Mouse (Mus musculus) stomach, embryonic 14.5 days (tissue): ENCODE data around the gene Itga6. TPM values are rescaled to one million over a fixed set of nuclear protein-coding genes. Genes with fewer than 3 reads are reported as not detected.
"Not testable (repeated sequence)": the region's sequence is repeated elsewhere in the genome, so short reads cannot be mapped to it uniquely, and the experiment has no call there.

Experiments
- ATAC-seq: fragments of 200-750 bp; cut with Nextera tagmentation; 2 replicates; pipeline ENCODE4 v1.8.0; 2017; ENCODE audit warnings: low read depth, moderate TSS enrichment; ENCODE audit not compliant: insufficient number of reproducible peaks, insufficient read depth, low FRiP score
- H3K27ac ChIP-seq: fragments of 300-500 bp; sonication (generic); 2 replicates; pipeline ENCODE4 v1.5.1; 2014; ENCODE audit warnings: mild to moderate bottlenecking, low read length, moderate library complexity, mixed read lengths
- H3K27me3 ChIP-seq: fragments of 300-500 bp; sonication (generic); 2 replicates; pipeline ENCODE4 v1.6.1; 2014; ENCODE audit warnings: low read length, control low read depth, mixed read lengths; ENCODE audit not compliant: control insufficient read depth, insufficient read depth
- H3K36me3 ChIP-seq: fragments of 300-500 bp; sonication (generic); 2 replicates; pipeline ENCODE4 v1.6.1; 2014; ENCODE audit warnings: mild to moderate bottlenecking, control low read depth, low read length, moderate library complexity, mixed read lengths; ENCODE audit not compliant: control insufficient read depth, insufficient read depth
- H3K4me1 ChIP-seq: fragments of 300-500 bp; sonication (generic); 2 replicates; pipeline ENCODE4 v1.6.1; 2014; ENCODE audit warnings: low read length, control low read depth, mixed read lengths; ENCODE audit not compliant: control insufficient read depth, insufficient read depth
- H3K4me2 ChIP-seq: fragments of 300-500 bp; sonication (generic); replicated peaks from 2 replicates; pipeline ENCODE4 v1.6.1; 2014; ENCODE audit warnings: low read depth, low read length, control low read depth
- H3K4me3 ChIP-seq: fragments of 300-500 bp; sonication (generic); 2 replicates; pipeline ENCODE4 v1.5.1; 2014; ENCODE audit warnings: low read depth, low read length, control low read depth
- H3K9ac ChIP-seq: fragments of 300-500 bp; sonication (generic); replicated peaks from 2 replicates; pipeline ENCODE4 v1.6.1; 2014; ENCODE audit warnings: low read depth, mild to moderate bottlenecking, control low read depth, low read length, moderate library complexity, mixed read lengths
- H3K9me3 ChIP-seq: fragments of 300-500 bp; sonication (generic); 2 replicates; pipeline ENCODE4 v1.6.1; 2016; ENCODE audit warnings: low read depth, low read length, control low read depth; ENCODE audit not compliant: control insufficient read depth
- WGBS: fragments of 180-500 bp; shearing (Covaris S2); extraction: QIAGEN DNeasy Blood & Tissue Kit; methylation state at CpG from one replicate; pipeline ENCODE4 v1.1.7; 2014; 5-methylcytosine and 5-hydroxymethylcytosine counted together
- polyA plus RNA-seq: library from polyadenylated mRNA; unstranded; fragments of >200 nt; fragmentation: Nextera tagmentation; extraction: Ambion mirVana; gene quantifications from 2 replicates; pipeline ENCODE4 v1.2.1, GENCODE M21; 2014

The Itga6 gene
- polyA plus RNA-seq, 1 experiment from 2014 or later = 65.5 TPM

- no peak for ATAC-seq
These were observed 147.4 kb downstream of the Itga6 start for GRCm38 (mm10) chr2:71892741-71893349.

DNA sequence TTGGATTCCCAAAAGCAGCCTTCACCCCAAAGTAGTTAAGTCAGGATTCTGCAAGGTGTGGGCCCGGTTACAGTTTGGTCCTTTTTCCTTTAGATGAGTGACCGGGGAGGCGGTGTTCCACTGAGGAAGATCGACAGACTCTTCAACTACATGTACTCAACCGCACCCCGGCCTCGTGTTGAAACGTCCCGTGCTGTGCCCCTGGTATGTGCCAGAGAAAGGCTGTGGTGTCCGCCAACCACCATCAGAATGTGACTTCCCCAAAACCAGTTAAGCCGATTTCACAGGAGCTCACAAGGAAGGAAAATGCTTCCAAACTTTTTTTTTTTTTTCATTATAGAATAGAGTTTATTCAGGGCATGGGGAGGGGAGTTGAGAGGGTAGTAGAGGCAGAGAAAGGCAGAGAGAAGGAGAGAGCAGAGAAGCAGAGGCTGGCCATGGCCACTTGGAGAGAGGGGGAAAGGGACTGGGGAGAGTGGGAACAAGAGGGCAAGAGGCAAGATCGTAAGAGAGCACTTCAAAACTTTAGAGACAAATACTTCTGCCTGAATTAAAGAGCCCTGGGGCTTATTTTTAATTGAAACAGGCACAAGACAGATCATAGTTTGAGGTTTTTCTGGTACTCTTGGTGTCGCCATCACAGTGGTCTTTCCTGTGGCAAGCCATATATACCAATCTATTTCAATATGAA, 150.3 kb downstream of the Itga6 start:
- H3K4me1 ChIP-seq = no peaks in the 10 kb centered on the region
- no peak for ATAC-seq
- peaks cover 18% of the 10 kb centered on the region for H3K36me3 ChIP-seq
- H3K9ac ChIP-seq = no peak overlapping the region
- 93% methylated on average over 13 of the region's 13 CpGs for WGBS
- H3K27me3 ChIP-seq = no peaks in the 10 kb centered on the region
- no peak overlapping the region for H3K27ac ChIP-seq
- H3K9me3 ChIP-seq = no peaks in the 10 kb centered on the region
- no peak overlapping the region for H3K4me3 ChIP-seq
- H3K4me2 ChIP-seq = no peak overlapping the region

More at GRCm38 (mm10) chr2:71892741-71893349, 147.4 kb downstream of the Itga6 start:
- no peak overlapping the region for H3K4me2 ChIP-seq
- no peaks in the 10 kb centered on the region for H3K27me3 ChIP-seq
- peaks cover 18% of the 10 kb centered on the region for H3K36me3 ChIP-seq
- H3K9ac ChIP-seq = no peak overlapping the region
- H3K27ac ChIP-seq = no peak overlapping the region
- H3K4me3 ChIP-seq = no peak overlapping the region
- WGBS = 91% methylated on average over 7 of the region's 7 CpGs
- no peaks in the 10 kb centered on the region for H3K9me3 ChIP-seq
- no peaks in the 10 kb centered on the region for H3K4me1 ChIP-seq

DNA sequence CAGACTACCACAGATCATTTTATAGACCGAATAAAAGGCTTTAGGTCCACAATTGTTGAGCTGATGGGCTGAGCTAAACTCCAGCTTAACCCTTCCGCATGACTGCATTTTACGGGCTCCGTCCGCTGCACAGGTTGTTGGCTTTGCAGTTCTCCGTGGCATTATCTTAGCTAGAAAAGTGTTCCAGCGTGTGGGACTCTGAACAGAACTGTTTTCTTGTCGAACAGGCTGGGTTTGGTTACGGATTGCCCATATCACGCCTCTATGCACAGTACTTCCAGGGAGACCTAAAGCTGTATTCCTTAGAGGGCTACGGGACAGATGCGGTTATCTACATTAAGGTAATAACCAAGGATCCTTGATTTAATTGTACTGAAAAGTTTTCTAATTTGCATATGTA, 152.0 kb downstream of the Itga6 start:
- no peak overlapping the region for H3K4me3 ChIP-seq
- no peaks in the 10 kb centered on the region for H3K4me1 ChIP-seq
- no peaks in the 10 kb centered on the region for H3K27me3 ChIP-seq
- WGBS = 88% methylated on average over 12 of the region's 12 CpGs
- no peaks in the 10 kb centered on the region for H3K9me3 ChIP-seq
- H3K27ac ChIP-seq = no peak overlapping the region
- peaks cover 17% of the 10 kb centered on the region for H3K36me3 ChIP-seq
- no peak for ATAC-seq
- no peak overlapping the region for H3K4me2 ChIP-seq
- no peak overlapping the region for H3K9ac ChIP-seq

- ATAC-seq = no peak
- Histone ChIP-seq H3K27ac (no peak overlapping the region), H3K4me2 (no peak overlapping the region), H3K9me3 (no peaks in the 10 kb centered on the region), H3K36me3 (peaks cover 12% of the 10 kb centered on the region; the same call in 1 of the 2 replicates), H3K4me3 (no peak overlapping the region), H3K27me3 (no peaks in the 10 kb centered on the region), H3K4me1 (no peaks in the 10 kb centered on the region), H3K9ac (no peak overlapping the region)
- WGBS = 55% methylated on average over 8 of the region's 8 CpGs
These were observed 153.0 kb downstream of the Itga6 start for GRCm38 (mm10) chr2:71898335-71898856.

- Histone ChIP-seq H3K4me1 (no peaks in the 10 kb centered on the region), H3K27ac (no peak overlapping the region), H3K4me2 (no peak overlapping the region), H3K9me3 (no peaks in the 10 kb centered on the region), H3K4me3 (no peak overlapping the region), H3K27me3 (no peaks in the 10 kb centered on the region), H3K36me3 (peaks cover 12% of the 10 kb centered on the region; the same call in 1 of the 2 replicates), H3K9ac (no peak overlapping the region)
- ATAC-seq = no peak
- 86% methylated on average over 15 of the region's 15 CpGs for WGBS
These were observed 154.5 kb downstream of the Itga6 start for GRCm38 (mm10) chr2:71899886-71900285.

- no peak overlapping the region for H3K9ac ChIP-seq
- no peak overlapping the region for H3K4me2 ChIP-seq
- H3K9me3 ChIP-seq = no peaks in the 10 kb centered on the region
- no peaks in the 10 kb centered on the region for H3K27me3 ChIP-seq
- H3K27ac ChIP-seq = no peak overlapping the region
- 90% methylated on average over 7 of the region's 7 CpGs for WGBS
- no peaks in the 10 kb centered on the region for H3K4me1 ChIP-seq
- H3K36me3 ChIP-seq = peaks cover 4% of the 10 kb centered on the region; the same call in 1 of the 2 replicates
- ATAC-seq = no peak
- H3K4me3 ChIP-seq = no peak overlapping the region
These were observed 159.7 kb downstream of the Itga6 start for GRCm38 (mm10) chr2:71905154-71905553.

- not testable (repeated sequence) for H3K9ac ChIP-seq, ATAC-seq, H3K27ac ChIP-seq, H3K4me2 ChIP-seq, H3K36me3 ChIP-seq, H3K4me1 ChIP-seq, H3K27me3 ChIP-seq, H3K4me3 ChIP-seq, H3K9me3 ChIP-seq
- 93% methylated on average over 8 of the region's 8 CpGs for WGBS
These were observed 160.9 kb downstream of the Itga6 start for GRCm38 (mm10) chr2:71906356-71906755.
